Mouse (Mus musculus) liver, embryonic 14.5 days (tissue): ENCODE results near the gene Tcp11x2. TPM values are rescaled to one million over a fixed set of nuclear protein-coding genes. Genes with fewer than 3 reads are reported as not detected.

Experiments
- ATAC-seq: fragments of 200-750 bp; cut with Nextera tagmentation; 2 replicates; pipeline ENCODE4 v1.8.0; 2017; ENCODE audit warnings: moderate number of reproducible peaks, mild to moderate bottlenecking, moderate library complexity; ENCODE audit not compliant: insufficient read depth
- DNase-seq, 3 experiments: peaks; one replicate each; pipeline ENCODE4 v3.0.0-alpha.2; 2012 to 2013; ENCODE audit warnings: low read depth in 3 of 3, low spot score in 3 of 3
- H3K27ac ChIP-seq: fragments of 300-500 bp; sonication (generic); 2 replicates; pipeline ENCODE4 v1.5.1; 2014; ENCODE audit warnings: moderate library complexity, mild to moderate bottlenecking, control low read depth, inconsistent platforms
- H3K27me3 ChIP-seq: fragments of 300-500 bp; sonication (generic); 2 replicates; pipeline ENCODE4 v1.6.1; 2014; ENCODE audit warnings: mild to moderate bottlenecking, low read length, moderate library complexity; ENCODE audit not compliant: control insufficient read depth, insufficient read depth
- H3K36me3 ChIP-seq: fragments of 300-500 bp; sonication (generic); replicated peaks from 2 replicates; pipeline ENCODE4 v1.6.1; 2014; ENCODE audit warnings: low read depth; ENCODE audit not compliant: control insufficient read depth, insufficient read depth
- H3K4me1 ChIP-seq, 2 experiments: fragments of 200-500 bp in 1 of 2; fragments of 300-500 bp in 1 of 2; sonication (generic) in 1 of 2; replicated peaks; 2 replicates each; pipeline ENCODE4 v1.6.1; 2012 to 2014; ENCODE audit warnings: antibody characterized with exemption in 1 of 2, inconsistent platforms in 1 of 2, low read length in 1 of 2; ENCODE audit not compliant: control insufficient read depth in 2 of 2, insufficient read depth in 2 of 2
- H3K4me2 ChIP-seq: fragments of 300-500 bp; sonication (generic); 2 replicates; pipeline ENCODE4 v1.6.1; 2014; ENCODE audit warnings: low read depth, mild to moderate bottlenecking, control low read depth, moderate library complexity
- H3K4me3 ChIP-seq, 2 experiments: fragments of 200-500 bp in 1 of 2; fragments of 300-500 bp in 1 of 2; sonication (generic) in 1 of 2; 2 replicates each; pipeline ENCODE4 v1.5.1; 2012 to 2014; ENCODE audit warnings: low read depth in 2 of 2, low read length in 2 of 2, mild to moderate bottlenecking in 2 of 2, control low read depth in 1 of 2, inconsistent platforms in 1 of 2, moderate library complexity in 1 of 2; ENCODE audit not compliant: insufficient read depth in 1 of 2
- H3K9ac ChIP-seq: fragments of 300-500 bp; sonication (generic); replicated peaks from 2 replicates; pipeline ENCODE4 v1.6.1; 2014; ENCODE audit warnings: mild to moderate bottlenecking, control low read depth, moderate library complexity
- H3K9me3 ChIP-seq: fragments of 300-500 bp; sonication (generic); 2 replicates; pipeline ENCODE4 v1.6.1; 2016; ENCODE audit warnings: low read length, mixed read lengths; ENCODE audit not compliant: control insufficient read depth
- CTCF ChIP-seq: IDR thresholded peaks from 2 replicates; pipeline ENCODE4 v1.5.1; 2016; ENCODE audit warnings: antibody characterized with exemption, low read depth, control low read depth
- EP300 ChIP-seq: IDR thresholded peaks from 2 replicates; pipeline ENCODE4 v1.6.1; 2016; ENCODE audit warnings: antibody characterized with exemption, low read depth
- WGBS: fragments of 180-500 bp; shearing (Covaris S2); extraction: QIAGEN DNeasy Blood & Tissue Kit; methylation state at CpG from one replicate; pipeline ENCODE4 v1.1.7; 2014; ENCODE audit not compliant: insufficient replicate concordance; 5-methylcytosine and 5-hydroxymethylcytosine counted together
- polyA plus RNA-seq, 2 experiments: library from polyadenylated mRNA; depleted of rRNA in 1 of 2; stranded (reverse) in 1 of 2; unstranded in 1 of 2; fragments of >200 nt; fragmentation: Nextera tagmentation in 1 of 2; extraction: Ambion mirVana in 1 of 2; gene quantifications; 2 replicates each; pipeline versions ENCODE4 v1.2.1 to v1.2.3; 2012 to 2014

Tcp11x2 gene
- polyA plus RNA-seq, 2 experiments: not detected

DNA sequence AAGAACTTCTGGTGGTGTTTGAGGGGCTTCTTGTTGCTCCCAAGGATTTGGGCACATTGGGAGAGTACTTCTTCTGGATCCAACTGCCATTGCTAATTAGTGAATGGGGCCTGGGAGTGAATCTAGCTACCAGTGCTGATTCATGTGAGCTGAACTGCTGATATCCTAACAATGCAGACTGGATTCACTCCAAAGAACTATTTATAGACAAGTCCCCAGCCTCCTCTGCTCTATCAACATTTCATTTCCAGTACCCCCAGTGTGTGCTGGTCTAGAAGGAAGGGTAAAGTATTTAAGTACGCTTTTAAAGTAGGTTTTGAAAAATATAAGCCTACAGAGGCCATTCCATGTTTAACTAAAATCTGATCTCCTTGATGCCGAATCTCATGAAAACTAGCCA is 19.3 kb upstream of the Tcp11x2 start:
- ATAC-seq: no peak
- TF ChIP-seq CTCF (no peak), EP300 (no peak)
- H3K4me1 ChIP-seq: no peaks in the 10 kb centered on the region
- no peak overlapping the region for H3K9ac ChIP-seq
- H3K36me3 ChIP-seq: no peaks in the 10 kb centered on the region
- no peak for DNase-seq
- H3K9me3 ChIP-seq: no peaks in the 10 kb centered on the region
- H3K4me2 ChIP-seq: no peak overlapping the region
- 45% methylated on average over 2 of the region's 2 CpGs for WGBS
- no peak overlapping the region for H3K27ac ChIP-seq
- H3K27me3 ChIP-seq: no peaks in the 10 kb centered on the region
- H3K4me3 ChIP-seq: no peak overlapping the region

DNA sequence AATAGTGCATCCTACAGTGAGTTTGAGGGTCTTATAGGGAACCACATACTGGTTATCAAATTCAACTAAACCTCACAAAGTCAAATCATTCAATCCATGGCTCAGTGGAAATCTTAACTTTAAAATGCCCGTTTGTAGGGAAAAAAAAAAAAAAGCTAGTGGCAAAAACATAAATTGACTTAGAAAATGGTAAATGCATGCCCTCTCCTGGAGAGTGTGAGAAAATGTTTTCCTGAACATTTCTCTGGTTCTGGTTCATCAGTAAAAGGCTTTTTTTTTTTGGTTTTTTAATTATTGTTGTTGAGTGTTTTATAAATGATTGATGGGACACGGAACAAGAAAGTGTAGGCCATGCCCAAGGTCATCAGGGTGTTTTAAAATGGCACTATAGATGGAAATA is 10.8 kb upstream of the Tcp11x2 start:
- DNase-seq (no peak), ATAC-seq (no peak)
- Histone ChIP-seq H3K27ac (no peak overlapping the region), H3K4me2 (no peak overlapping the region), H3K9ac (no peak overlapping the region), H3K4me3 (no peak overlapping the region), H3K4me1 (no peaks in the 10 kb centered on the region), H3K27me3 (no peaks in the 10 kb centered on the region), H3K36me3 (no peaks in the 10 kb centered on the region), H3K9me3 (no peaks in the 10 kb centered on the region)
- 29% methylated on average over 2 of the region's 2 CpGs for WGBS
- no peak for TF ChIP-seq CTCF
- no peak for TF ChIP-seq EP300

DNA sequence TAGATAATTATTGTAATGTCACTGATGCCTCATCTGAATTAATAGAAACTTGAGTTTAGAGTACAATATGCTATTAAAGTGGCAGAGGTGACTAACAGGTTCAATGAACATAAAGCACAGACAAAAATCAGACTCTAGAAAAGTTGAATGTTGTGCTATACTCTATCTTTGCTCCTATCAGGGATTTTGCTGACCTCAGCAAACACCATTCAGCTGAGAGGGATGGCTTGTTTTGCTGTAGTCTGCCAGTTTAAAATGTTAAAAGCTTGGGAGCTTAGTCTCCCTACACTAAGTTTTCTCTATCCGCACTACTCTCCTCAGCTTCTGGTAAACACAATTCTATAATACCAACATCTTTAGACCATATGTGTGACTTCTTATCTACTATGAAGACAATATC is 9.5 kb upstream of the Tcp11x2 start:
- 74% methylated on average over 1 of the region's 1 CpGs for WGBS
- H3K4me1 ChIP-seq: no peaks in the 10 kb centered on the region
- no peak overlapping the region for H3K9ac ChIP-seq

DNA sequence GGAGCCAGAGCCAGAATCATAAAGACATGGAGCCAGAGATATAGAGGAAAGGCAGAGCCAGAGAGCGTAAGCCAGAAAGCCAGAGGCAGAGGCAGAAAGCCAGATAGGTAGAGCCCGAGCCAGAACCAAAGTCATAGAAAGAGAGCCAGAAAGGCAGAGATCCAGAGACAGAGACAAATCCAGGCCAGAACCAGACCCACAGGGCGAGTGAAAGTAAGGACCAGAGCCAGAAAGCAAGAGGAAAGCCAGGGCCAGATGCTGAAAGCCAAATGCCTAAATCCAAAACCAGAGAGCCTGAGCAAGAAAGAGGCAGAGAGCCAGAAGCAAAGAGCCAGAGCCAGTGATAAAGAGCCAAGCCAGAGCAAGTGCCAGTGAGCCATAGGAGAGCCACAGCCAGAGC is 5.8 kb downstream of the Tcp11x2 start:
- TF ChIP-seq CTCF: no peak
- TF ChIP-seq EP300: no peak
- DNase-seq (no peak), ATAC-seq (no peak)
- H3K9ac ChIP-seq: no peak overlapping the region
- no peaks in the 10 kb centered on the region for H3K4me1 ChIP-seq
- no peaks in the 10 kb centered on the region for H3K36me3 ChIP-seq
- H3K4me3 ChIP-seq: no peak overlapping the region
- WGBS: 50% methylated on average over 3 of the region's 3 CpGs
- H3K4me2 ChIP-seq: no peak overlapping the region
- no peak overlapping the region for H3K27ac ChIP-seq
- no peaks in the 10 kb centered on the region for H3K9me3 ChIP-seq
- no peaks in the 10 kb centered on the region for H3K27me3 ChIP-seq

More for the DNA sequence above, 9.5 kb upstream of the Tcp11x2 start:
- no peaks in the 10 kb centered on the region for H3K36me3 ChIP-seq
- no peak for DNase-seq
- ATAC-seq: no peak
- no peak overlapping the region for H3K4me2 ChIP-seq
- no peak overlapping the region for H3K4me3 ChIP-seq
- H3K9me3 ChIP-seq: no peaks in the 10 kb centered on the region
- no peak overlapping the region for H3K27ac ChIP-seq
- TF ChIP-seq CTCF (no peak), EP300 (no peak)
- no peaks in the 10 kb centered on the region for H3K27me3 ChIP-seq

DNA sequence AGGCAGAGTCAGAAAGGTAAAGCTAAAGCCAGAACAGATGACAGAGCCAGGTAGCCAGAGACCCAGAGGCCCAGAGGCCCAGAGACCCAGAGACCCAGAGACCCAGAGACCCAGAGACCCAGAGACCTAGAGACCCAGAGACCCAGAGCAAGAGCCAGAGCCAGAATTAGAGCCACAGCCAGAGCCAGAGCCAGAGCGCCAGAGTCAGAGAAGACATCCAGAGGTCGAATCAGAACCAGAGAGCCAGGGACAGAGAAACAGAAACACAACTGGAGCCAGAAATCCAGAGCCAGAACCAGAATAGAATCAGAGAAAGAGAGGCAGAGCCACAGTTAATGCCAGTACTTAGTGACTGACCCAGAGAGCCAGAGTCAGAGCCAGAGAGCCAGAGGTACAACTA is 11.7 kb downstream of the Tcp11x2 start:
- no peak for DNase-seq
- H3K27ac ChIP-seq: no peak overlapping the region
- H3K4me2 ChIP-seq: no peak overlapping the region
- TF ChIP-seq EP300: no peak
- no peak for TF ChIP-seq CTCF
- H3K27me3 ChIP-seq: no peaks in the 10 kb centered on the region
- ATAC-seq: no peak
- no peak overlapping the region for H3K4me3 ChIP-seq
- H3K9me3 ChIP-seq: no peaks in the 10 kb centered on the region
- H3K4me1 ChIP-seq: no peaks in the 10 kb centered on the region
- WGBS: 37% methylated on average over 2 of the region's 2 CpGs
- no peak overlapping the region for H3K9ac ChIP-seq
- no peaks in the 10 kb centered on the region for H3K36me3 ChIP-seq
